Mouse (Mus musculus): ENCODE data around the gene Ube2t. TPM values are rescaled to one million over a fixed set of nuclear protein-coding genes. Genes with fewer than 3 reads are reported as not detected.

The Ube2t gene
- polyA plus RNA-seq, 1 experiment from 2014 or later: 61.5 TPM

DNA sequence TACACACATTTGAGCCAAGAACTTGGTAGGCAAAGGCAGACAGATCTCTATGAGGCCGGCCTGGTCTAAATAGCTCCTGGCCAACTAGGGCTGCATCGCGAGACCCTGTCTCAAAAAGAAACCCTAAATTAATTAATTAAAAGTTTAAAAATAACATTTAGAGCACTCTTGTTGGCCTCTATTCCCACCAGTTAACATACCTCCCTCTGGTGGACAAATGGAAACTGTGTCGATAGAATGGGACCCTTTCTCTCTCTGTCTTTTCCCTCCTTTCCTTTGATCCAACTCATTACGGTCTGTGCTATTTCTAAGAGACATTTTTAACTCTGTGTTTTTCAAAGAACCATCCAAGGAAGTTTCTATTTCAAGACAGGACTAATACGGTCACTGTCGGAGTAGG, 1.7 kb upstream of the Ube2t start:
- Histone ChIP-seq H3K4me3 (no peak overlapping the region), H3K9me3 (replicated peaks) (no peaks in the 10 kb centered on the region), H3K27ac (replicated peaks) (no peak overlapping the region), H3K36me3 (peaks cover 9% of the 10 kb centered on the region), H3K27me3 (ENCODE audit: low read depth, poor library complexity, severe bottlenecking) (peaks cover 9% of the 10 kb centered on the region), H3K4me1 (peaks cover 24% of the 10 kb centered on the region)
- WGBS: 67% methylated on average over 7 of the region's 7 CpGs
- no peak for DNase-seq (ENCODE audit: low spot score)

- peak overlapping the region; percentile 88 for H3K27ac ChIP-seq (replicated peaks)
- H3K4me3 ChIP-seq: peak overlapping the region; percentile 77
Observed at GRCm38 (mm10) chr1:134962821-134963220, 456 bp downstream of the Ube2t start.

GRCm38 (mm10) chr1:134965430-134965829, 3.1 kb downstream of the Ube2t start:
- Histone ChIP-seq H3K9me3 (replicated peaks) (no peaks in the 10 kb centered on the region), H3K27ac (replicated peaks) (no peak overlapping the region), H3K27me3 (ENCODE audit: low read depth, poor library complexity, severe bottlenecking) (peaks cover 9% of the 10 kb centered on the region), H3K36me3 (peaks cover 51% of the 10 kb centered on the region), H3K4me3 (no peak overlapping the region), H3K4me1 (peaks cover 24% of the 10 kb centered on the region)
- no peak for DNase-seq (ENCODE audit: low spot score)
- WGBS: 85% methylated on average over 2 of the region's 2 CpGs

More at GRCm38 (mm10) chr1:134962821-134963220, 456 bp downstream of the Ube2t start:
- H3K27me3 ChIP-seq (ENCODE audit: low read depth, poor library complexity, severe bottlenecking): peaks cover 9% of the 10 kb centered on the region
- no peak for DNase-seq (ENCODE audit: low spot score)
- H3K4me1 ChIP-seq: peaks cover 24% of the 10 kb centered on the region
- WGBS: 8% methylated on average over 11 of the region's 11 CpGs
- H3K9me3 ChIP-seq (replicated peaks): no peaks in the 10 kb centered on the region
- peaks cover 25% of the 10 kb centered on the region for H3K36me3 ChIP-seq

DNA sequence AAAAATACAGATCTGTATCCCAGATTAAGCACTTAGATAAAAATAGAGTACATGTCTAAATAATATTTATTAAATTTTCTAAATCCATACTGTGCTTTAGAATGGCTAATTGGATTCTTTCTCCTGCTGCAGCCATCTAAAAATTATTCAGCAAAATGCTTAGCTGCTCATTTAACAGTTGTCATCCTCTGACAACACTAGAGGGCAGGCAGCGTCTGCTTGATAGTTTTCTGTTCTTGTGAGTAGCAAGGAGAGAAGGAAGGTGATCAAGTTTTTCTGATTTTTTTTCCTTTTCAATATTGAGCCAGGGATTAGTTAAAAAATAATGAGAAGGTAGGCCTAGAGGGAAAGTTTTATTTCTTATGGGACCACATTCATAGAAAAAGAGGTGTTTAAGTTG, 10.6 kb downstream of the Ube2t start:
- 89% methylated on average over 1 of the region's 1 CpGs for whole genome bisulfite sequencing
- no peaks in the 10 kb centered on the region for H3K27me3 ChIP-seq (ENCODE audit: low read depth, poor library complexity, severe bottlenecking)
- no peak for DNase-seq (ENCODE audit: low spot score)
- no peaks in the 10 kb centered on the region for H3K9me3 ChIP-seq (replicated peaks)
- H3K36me3 ChIP-seq: peaks cover 79% of the 10 kb centered on the region
- H3K4me1 ChIP-seq: no peaks in the 10 kb centered on the region
- H3K4me3 ChIP-seq: no peak overlapping the region
- H3K27ac ChIP-seq (replicated peaks): no peak overlapping the region

DNA sequence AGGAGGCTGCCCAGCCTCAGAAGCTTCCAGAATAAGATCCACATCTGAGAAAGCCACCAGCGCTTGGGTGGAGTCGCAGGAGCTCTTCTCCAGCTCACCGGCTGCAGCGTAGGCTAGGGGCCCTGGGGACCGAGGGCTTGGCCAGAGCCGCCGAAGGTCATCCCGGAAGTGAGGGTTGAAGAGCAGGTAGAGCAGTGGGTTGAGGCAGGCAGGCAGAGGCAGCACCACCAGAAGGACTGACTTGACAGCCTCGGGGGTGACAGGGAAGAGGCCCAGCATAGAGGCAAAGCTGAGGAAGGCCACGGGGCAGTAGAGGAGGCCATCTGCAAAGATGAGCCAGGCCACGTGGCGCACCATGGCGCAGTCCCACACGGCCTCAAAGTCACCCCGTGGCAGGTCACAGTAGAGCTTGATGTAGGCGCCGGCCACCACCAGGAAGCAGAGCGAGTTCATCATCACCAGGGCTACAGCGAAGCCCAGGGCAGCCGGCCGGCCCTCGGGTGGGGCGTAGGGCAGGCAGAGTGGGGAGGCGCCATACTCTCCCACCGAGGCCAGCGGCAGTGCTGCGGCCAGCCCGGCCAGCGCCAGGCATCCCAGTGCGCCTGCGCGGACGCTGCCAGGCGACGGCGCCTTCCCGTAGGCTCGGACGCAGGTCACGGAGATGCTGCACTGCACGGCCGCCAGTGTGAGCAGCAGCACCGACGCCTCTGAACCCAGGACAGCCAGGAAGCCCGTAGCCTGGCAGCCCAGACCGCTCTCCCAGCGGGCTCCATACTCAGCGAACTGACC, 25.0 kb downstream of the Ube2t start:
- Histone ChIP-seq H3K4me1 (peaks cover 10% of the 10 kb centered on the region), H3K27me3 (ENCODE audit: low read depth, poor library complexity, severe bottlenecking) (peaks cover 63% of the 10 kb centered on the region), H3K27ac (replicated peaks) (peak overlapping the region; percentile 80), H3K9me3 (replicated peaks) (no peaks in the 10 kb centered on the region), H3K4me3 (peak overlapping the region; percentile 59), H3K36me3 (no peaks in the 10 kb centered on the region)
- 33% methylated on average over 48 of the region's 48 CpGs for WGBS
- DNase-seq (ENCODE audit: low spot score): peak; percentile 77

- no peak for DNase-seq (ENCODE audit: low spot score)
- H3K4me3 ChIP-seq: peak overlapping the region; percentile 59
- peaks cover 10% of the 10 kb centered on the region for H3K4me1 ChIP-seq
- no peaks in the 10 kb centered on the region for H3K9me3 ChIP-seq (replicated peaks)
- peak overlapping the region; percentile 80 for H3K27ac ChIP-seq (replicated peaks)
- no peaks in the 10 kb centered on the region for H3K36me3 ChIP-seq
- WGBS: 13% methylated on average over 14 of the region's 14 CpGs
- peaks cover 64% of the 10 kb centered on the region for H3K27me3 ChIP-seq (ENCODE audit: low read depth, poor library complexity, severe bottlenecking)
Observed at GRCm38 (mm10) chr1:134987962-134988341, 25.6 kb downstream of the Ube2t start.

DNA sequence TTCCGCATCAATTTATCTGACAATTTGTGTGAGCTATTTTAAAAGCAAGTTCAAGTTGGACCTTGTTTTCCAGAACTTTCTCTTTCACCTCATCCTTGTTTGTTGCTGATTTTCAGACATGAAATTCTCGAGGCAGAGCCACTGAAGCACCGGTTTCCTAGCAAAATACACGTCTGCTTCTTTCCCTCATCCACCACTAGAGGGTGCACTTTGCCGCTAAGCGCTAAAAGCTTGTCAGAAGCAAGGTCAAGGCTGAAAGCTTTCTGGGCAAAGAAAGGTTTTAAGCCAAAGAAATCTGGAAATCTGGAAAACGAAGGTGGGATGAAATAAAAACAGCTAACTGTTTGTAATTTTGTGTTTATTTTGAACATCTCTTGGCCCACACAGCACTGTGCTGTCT, 27.0 kb downstream of the Ube2t start:
- peaks cover 73% of the 10 kb centered on the region for H3K27me3 ChIP-seq (ENCODE audit: low read depth, poor library complexity, severe bottlenecking)
- no peaks in the 10 kb centered on the region for H3K9me3 ChIP-seq (replicated peaks)
- H3K36me3 ChIP-seq: no peaks in the 10 kb centered on the region
- no peak overlapping the region for H3K4me3 ChIP-seq
- 11% methylated on average over 7 of the region's 7 CpGs for WGBS
- no peak overlapping the region for H3K27ac ChIP-seq (replicated peaks)
- peak; percentile 77 for DNase-seq (ENCODE audit: low spot score)
- peaks cover 10% of the 10 kb centered on the region for H3K4me1 ChIP-seq

DNA sequence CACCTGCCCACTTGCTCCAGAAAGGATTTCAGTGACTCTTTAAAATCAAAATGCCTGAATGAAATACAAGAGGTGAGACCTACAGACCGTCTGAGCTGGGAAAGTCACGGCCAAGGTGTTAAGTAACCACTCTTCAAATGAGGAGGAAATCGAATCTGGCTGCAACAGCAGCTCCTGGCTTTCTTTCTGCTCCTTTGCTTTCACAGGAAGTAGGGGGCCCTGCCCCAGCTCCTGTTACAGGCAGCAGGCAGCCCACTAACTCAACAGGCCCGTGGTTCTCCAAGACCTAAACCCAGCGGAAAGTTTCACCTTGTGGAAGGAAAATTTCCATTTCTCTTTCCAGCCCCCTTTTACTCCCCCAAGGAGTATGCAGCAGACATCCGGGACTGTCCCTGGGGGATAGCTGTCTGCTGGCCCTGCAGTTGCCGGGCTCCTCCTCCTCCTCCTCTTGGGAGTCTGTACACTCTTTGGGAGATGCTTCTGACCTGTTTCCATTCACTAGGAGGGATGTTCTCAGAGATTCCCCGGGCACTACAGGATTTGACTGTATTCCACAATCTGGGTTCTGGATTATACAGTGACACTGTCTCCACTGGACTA, 29.8 kb downstream of the Ube2t start:
- Histone ChIP-seq H3K4me1 (peaks cover 16% of the 10 kb centered on the region), H3K27me3 (ENCODE audit: low read depth, poor library complexity, severe bottlenecking) (peaks cover 60% of the 10 kb centered on the region), H3K27ac (replicated peaks) (no peak overlapping the region), H3K9me3 (replicated peaks) (no peaks in the 10 kb centered on the region), H3K4me3 (no peak overlapping the region), H3K36me3 (no peaks in the 10 kb centered on the region)
- WGBS: 51% methylated on average over 8 of the region's 8 CpGs
- no peak for DNase-seq (ENCODE audit: low spot score)

DNA sequence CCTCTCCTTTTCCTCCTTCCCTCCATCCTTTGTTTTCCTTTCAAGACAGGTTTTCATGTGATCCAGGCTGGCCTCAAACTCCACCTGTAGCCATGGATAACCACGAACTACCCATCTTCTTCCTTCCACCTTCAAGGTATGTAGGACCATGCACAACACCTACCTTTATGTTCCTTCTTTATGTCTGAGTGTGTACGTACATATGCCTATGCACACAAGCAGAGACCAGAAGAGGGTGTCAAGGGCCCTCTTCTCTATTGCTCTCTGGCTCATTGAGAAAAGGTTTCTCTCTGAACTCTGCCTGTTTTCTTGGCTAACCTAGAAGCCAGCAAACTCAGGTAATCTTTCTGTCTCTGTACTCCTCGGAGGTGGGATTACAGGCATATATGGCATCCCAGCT, 32.4 kb downstream of the Ube2t start:
- Histone ChIP-seq H3K9me3 (replicated peaks) (no peaks in the 10 kb centered on the region), H3K4me1 (peaks cover 7% of the 10 kb centered on the region; the same call in 1 of the 2 replicates), H3K36me3 (no peaks in the 10 kb centered on the region), H3K27me3 (ENCODE audit: low read depth, poor library complexity, severe bottlenecking) (peaks cover 37% of the 10 kb centered on the region), H3K4me3 (no peak overlapping the region), H3K27ac (replicated peaks) (no peak overlapping the region)
- 81% methylated on average over 3 of the region's 3 CpGs for WGBS
- DNase-seq (ENCODE audit: low spot score): no peak

- DNase-seq (ENCODE audit: low spot score): no peak
- WGBS: 73% methylated on average over 4 of the region's 4 CpGs
- H3K4me3 ChIP-seq: no peak overlapping the region
Observed at GRCm38 (mm10) chr1:134995437-134995836, 33.1 kb downstream of the Ube2t start.

DNA sequence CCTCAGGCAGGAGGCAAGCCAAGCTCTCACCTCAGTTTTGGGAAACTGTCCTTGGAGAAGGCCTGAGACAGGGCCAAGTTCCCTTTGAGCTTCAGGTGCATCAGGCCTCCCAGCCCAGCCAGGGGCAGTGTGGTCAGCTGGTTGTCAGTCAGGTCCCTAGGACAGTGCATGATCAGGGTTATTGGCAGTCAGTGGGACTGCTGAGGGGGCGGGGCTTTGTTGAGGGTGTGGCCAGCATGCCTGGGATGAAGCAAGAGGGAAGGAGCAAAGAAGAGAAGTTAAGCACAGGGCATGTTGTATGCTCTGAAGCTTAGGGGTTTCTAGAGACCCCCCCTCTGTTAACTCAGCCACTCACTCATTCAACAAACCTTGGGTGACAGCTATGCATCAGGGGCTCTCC, 33.6 kb downstream of the Ube2t start:
- no peak for DNase-seq (ENCODE audit: low spot score)
- peaks cover 25% of the 10 kb centered on the region for H3K27me3 ChIP-seq (ENCODE audit: low read depth, poor library complexity, severe bottlenecking)
- no peak overlapping the region for H3K4me3 ChIP-seq
- WGBS: 31% methylated on average over 1 of the region's 1 CpGs
- H3K27ac ChIP-seq (replicated peaks): no peak overlapping the region
- H3K36me3 ChIP-seq: no peaks in the 10 kb centered on the region
- no peaks in the 10 kb centered on the region for H3K9me3 ChIP-seq (replicated peaks)
- H3K4me1 ChIP-seq: peaks cover 7% of the 10 kb centered on the region; the same call in 1 of the 2 replicates

More at GRCm38 (mm10) chr1:134995437-134995836, 33.1 kb downstream of the Ube2t start:
- 0 out of 2 replicates have a peak overlapping the region, but pooled peaks have one; percentile 28 for H3K27ac ChIP-seq (replicated peaks)
- no peaks in the 10 kb centered on the region for H3K9me3 ChIP-seq (replicated peaks)
- H3K27me3 ChIP-seq (ENCODE audit: low read depth, poor library complexity, severe bottlenecking): peaks cover 30% of the 10 kb centered on the region
- no peaks in the 10 kb centered on the region for H3K36me3 ChIP-seq
- peaks cover 7% of the 10 kb centered on the region; the same call in 1 of the 2 replicates for H3K4me1 ChIP-seq

GRCm38 (mm10) chr1:134996471-134996870, 34.1 kb downstream of the Ube2t start:
- Histone ChIP-seq H3K27ac (replicated peaks) (no peak overlapping the region), H3K36me3 (no peaks in the 10 kb centered on the region), H3K27me3 (ENCODE audit: low read depth, poor library complexity, severe bottlenecking) (peaks cover 20% of the 10 kb centered on the region), H3K9me3 (replicated peaks) (no peaks in the 10 kb centered on the region), H3K4me1 (peaks cover 7% of the 10 kb centered on the region; the same call in 1 of the 2 replicates), H3K4me3 (no peak overlapping the region)
- WGBS: 86% methylated on average over 7 of the region's 7 CpGs
- no peak for DNase-seq (ENCODE audit: low spot score)

DNA sequence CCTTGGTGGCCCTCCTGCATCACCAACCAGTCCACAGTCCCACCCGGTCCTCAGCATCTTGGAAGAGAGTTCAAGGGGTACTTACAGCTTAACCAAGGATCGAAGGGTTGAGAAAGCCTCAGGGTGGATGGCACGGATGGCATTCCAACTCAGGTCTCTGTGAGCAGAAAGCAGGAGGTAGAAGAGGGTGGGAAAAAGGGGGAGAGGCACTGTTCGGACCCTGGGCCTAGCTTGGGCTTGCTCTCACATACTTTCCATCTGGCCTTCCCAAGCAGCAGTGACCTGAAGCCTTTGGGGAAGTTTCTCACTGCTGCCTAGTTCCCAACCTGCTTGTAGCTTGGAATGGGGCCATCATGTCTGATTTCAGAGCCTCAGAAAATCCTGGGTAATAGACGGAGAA, 35.2 kb downstream of the Ube2t start:
- 86% methylated on average over 5 of the region's 5 CpGs for WGBS
- Histone ChIP-seq H3K27me3 (ENCODE audit: low read depth, poor library complexity, severe bottlenecking) (peaks cover 9% of the 10 kb centered on the region), H3K9me3 (replicated peaks) (no peaks in the 10 kb centered on the region), H3K27ac (replicated peaks) (no peak overlapping the region), H3K4me1 (peaks cover 7% of the 10 kb centered on the region; the same call in 1 of the 2 replicates), H3K4me3 (no peak overlapping the region), H3K36me3 (no peaks in the 10 kb centered on the region)
- no peak for DNase-seq (ENCODE audit: low spot score)

Measured in midbrain, embryonic 10.5 days (tissue).